Mouse (Mus musculus) forebrain, embryonic 11.5 days (tissue): ENCODE measurements at regions not wholly inside any gene's neighbourhood (a gene's known extent, or its start where the extent isn't known, plus 50 kb on each side); places are given as distances from the start of the nearest gene placed in this dataset.

ENCODE experiments used
- ATAC-seq: fragments of 200-750 bp; cut with Nextera tagmentation; replicated peaks from 2 replicates; pipeline ENCODE4 v1.8.0; 2017; ENCODE audit warnings: moderate TSS enrichment; ENCODE audit not compliant: low FRiP score
- DNase-seq: peaks from one replicate; pipeline ENCODE4 v3.0.0-alpha.2; 2017; ENCODE audit warnings: low spot score
- H3K27ac ChIP-seq: fragments of 300-500 bp; sonication (generic); 2 replicates; pipeline ENCODE4 v1.5.1; 2014; ENCODE audit warnings: low read depth, low read length
- H3K27me3 ChIP-seq: fragments of 300-500 bp; sonication (generic); 2 replicates; pipeline ENCODE4 v1.6.1; 2014; ENCODE audit warnings: mild to moderate bottlenecking, low read length, mixed read lengths; ENCODE audit not compliant: control insufficient read depth, insufficient read depth
- H3K36me3 ChIP-seq: fragments of 300-500 bp; sonication (generic); 2 replicates; pipeline ENCODE4 v1.6.1; 2014; ENCODE audit warnings: mild to moderate bottlenecking, low read length, moderate library complexity, mixed read lengths; ENCODE audit not compliant: control insufficient read depth, insufficient read depth
- H3K4me1 ChIP-seq: fragments of 300-500 bp; sonication (generic); replicated peaks from 2 replicates; pipeline ENCODE4 v1.6.1; 2014; ENCODE audit warnings: low read length, mixed read lengths; ENCODE audit not compliant: control insufficient read depth, insufficient read depth
- H3K4me2 ChIP-seq: fragments of 300-500 bp; sonication (generic); 2 replicates; pipeline ENCODE4 v1.6.1; 2014; ENCODE audit warnings: low read depth, mild to moderate bottlenecking, low read length, moderate library complexity, mixed read lengths; ENCODE audit not compliant: severe bottlenecking
- H3K4me3 ChIP-seq: fragments of 300-500 bp; sonication (generic); 2 replicates; pipeline ENCODE4 v1.5.1; 2014; ENCODE audit warnings: low read depth, low read length
- H3K9ac ChIP-seq: fragments of 300-500 bp; sonication (generic); 2 replicates; pipeline ENCODE4 v1.6.1; 2014; ENCODE audit warnings: low read length
- H3K9me3 ChIP-seq: fragments of 300-500 bp; sonication (generic); 2 replicates; pipeline ENCODE4 v1.6.1; 2016; ENCODE audit warnings: low read length, mixed read lengths; ENCODE audit not compliant: control insufficient read depth
- WGBS: fragments of 180-500 bp; shearing (Covaris S2); extraction: QIAGEN DNeasy Blood & Tissue Kit; methylation state at CpG from one replicate; pipeline ENCODE4 v1.1.7; 2014; 5-methylcytosine and 5-hydroxymethylcytosine counted together

GRCm38 (mm10) chr3:136454967-136455366 is 129.1 kb upstream of the Bank1 start:
- Histone ChIP-seq H3K36me3 (no peaks in the 10 kb centered on the region), H3K4me1 (no peaks in the 10 kb centered on the region), H3K4me3 (no peak overlapping the region), H3K27ac (no peak overlapping the region), H3K27me3 (no peaks in the 10 kb centered on the region), H3K4me2 (no peak overlapping the region), H3K9ac (no peak overlapping the region), H3K9me3 (no peaks in the 10 kb centered on the region)
- ATAC-seq (no peak), DNase-seq (no peak)
- 91% methylated on average over 3 of the region's 3 CpGs for WGBS

DNA sequence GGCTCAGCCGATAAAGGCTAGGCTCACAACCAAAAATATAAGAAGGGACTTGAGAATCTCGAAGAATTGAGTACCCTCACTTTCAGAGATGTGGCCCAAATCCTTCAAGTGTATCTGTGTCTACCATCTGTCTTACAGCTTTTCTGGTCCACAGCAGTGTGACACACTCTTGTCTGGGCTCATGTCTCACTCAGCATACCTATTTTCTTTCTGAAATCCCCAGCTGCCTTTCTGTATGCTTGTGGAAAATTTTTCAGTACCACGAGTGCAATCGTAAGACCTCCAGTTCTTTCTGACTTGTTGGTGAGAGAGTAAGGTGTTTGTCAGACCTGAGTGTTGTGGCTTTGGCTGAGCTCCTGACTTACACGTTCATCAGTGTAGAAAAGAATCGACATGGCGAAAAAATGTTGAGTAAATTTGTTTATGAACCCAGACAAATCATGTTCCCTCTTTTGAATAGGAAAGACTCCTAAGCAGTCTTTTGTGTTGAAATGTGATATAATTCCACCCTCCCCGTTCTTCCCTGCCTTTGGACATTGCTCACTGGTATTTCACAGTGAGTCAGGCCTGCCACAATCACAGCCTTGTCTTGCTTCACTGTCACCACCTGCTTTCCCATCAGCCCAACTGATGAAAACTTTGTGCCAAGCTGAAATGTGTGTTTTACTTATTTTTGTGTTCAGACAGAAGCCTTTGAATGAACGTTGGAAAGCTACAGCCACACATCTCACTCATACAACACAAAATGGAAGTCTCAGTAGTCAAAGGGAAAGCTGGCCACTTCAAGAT is 125.3 kb upstream of the Bank1 start:
- 81% methylated on average over 9 of the region's 9 CpGs for WGBS
- no peak overlapping the region for H3K4me3 ChIP-seq

GRCm38 (mm10) chr3:136450361-136450895 is 124.6 kb upstream of the Bank1 start:
- ATAC-seq: no peak
- no peaks in the 10 kb centered on the region for H3K36me3 ChIP-seq
- 90% methylated on average over 2 of the region's 2 CpGs for WGBS

More for the DNA sequence above, 125.3 kb upstream of the Bank1 start:
- H3K27me3 ChIP-seq: no peaks in the 10 kb centered on the region
- DNase-seq (no peak), ATAC-seq (no peak)
- no peak overlapping the region for H3K9ac ChIP-seq
- no peaks in the 10 kb centered on the region for H3K36me3 ChIP-seq
- no peaks in the 10 kb centered on the region for H3K9me3 ChIP-seq
- H3K27ac ChIP-seq: no peak overlapping the region
- H3K4me1 ChIP-seq: no peaks in the 10 kb centered on the region
- H3K4me2 ChIP-seq: no peak overlapping the region

GRCm38 (mm10) chr3:136449364-136449763 is 123.5 kb upstream of the Bank1 start:
- Histone ChIP-seq H3K9ac (no peak overlapping the region), H3K27me3 (no peaks in the 10 kb centered on the region), H3K4me3 (no peak overlapping the region), H3K36me3 (no peaks in the 10 kb centered on the region), H3K9me3 (no peaks in the 10 kb centered on the region), H3K4me2 (no peak overlapping the region), H3K27ac (no peak overlapping the region), H3K4me1 (no peaks in the 10 kb centered on the region)
- peak; percentile 55; the same call in 1 of the 2 replicates for ATAC-seq
- 77% methylated on average over 4 of the region's 4 CpGs for WGBS
- no peak for DNase-seq

More at GRCm38 (mm10) chr3:136450361-136450895, 124.6 kb upstream of the Bank1 start:
- Histone ChIP-seq H3K4me2 (no peak overlapping the region), H3K9ac (no peak overlapping the region), H3K27ac (no peak overlapping the region), H3K27me3 (no peaks in the 10 kb centered on the region), H3K9me3 (no peaks in the 10 kb centered on the region), H3K4me1 (no peaks in the 10 kb centered on the region), H3K4me3 (no peak overlapping the region)
- no peak for DNase-seq

DNA sequence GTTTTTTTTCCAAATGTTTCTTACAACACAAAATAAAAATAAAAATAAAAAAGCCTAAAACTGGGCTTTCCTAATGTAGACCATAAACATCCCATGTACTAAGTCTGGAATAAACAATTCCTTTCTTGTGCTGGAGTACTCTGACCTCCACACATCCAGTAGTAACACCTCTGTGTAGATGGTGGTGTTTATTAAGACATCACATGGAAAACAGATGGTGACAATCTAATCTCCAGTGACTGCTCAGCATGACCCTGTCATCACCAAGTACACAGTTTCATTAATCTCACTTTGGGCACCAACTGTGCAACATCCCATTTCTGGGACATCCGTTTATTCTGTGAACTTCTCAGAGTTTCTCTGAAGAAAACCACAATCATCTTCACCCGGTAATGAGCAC is 118.7 kb upstream of the Bank1 start:
- no peak for ATAC-seq

DNA sequence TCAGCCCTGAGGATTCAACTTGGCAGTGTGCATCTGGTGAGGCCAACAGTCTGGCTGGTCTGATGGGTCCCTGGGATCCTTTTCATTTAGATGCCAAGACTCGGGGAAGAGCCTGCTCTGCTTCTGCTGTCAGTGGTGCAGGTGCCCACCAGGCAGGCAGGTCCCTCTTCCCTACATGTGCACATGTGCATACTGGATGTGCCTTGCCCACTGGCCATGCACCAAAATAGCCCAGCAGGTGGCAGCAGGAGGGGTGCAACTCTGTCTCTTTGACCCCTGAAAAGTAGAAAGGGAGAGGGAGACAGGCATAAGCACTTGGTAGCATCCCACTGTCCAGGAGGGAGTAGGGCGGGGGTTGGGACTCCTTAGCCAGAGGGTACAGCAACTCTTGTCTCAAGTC is 116.2 kb upstream of the Bank1 start:
- H3K4me3 ChIP-seq: no peak overlapping the region
- no peaks in the 10 kb centered on the region for H3K36me3 ChIP-seq
- H3K27me3 ChIP-seq: no peaks in the 10 kb centered on the region
- ATAC-seq (peak; percentile 37; the same call in 1 of the 2 replicates), DNase-seq (no peak)
- H3K9me3 ChIP-seq: no peaks in the 10 kb centered on the region
- WGBS: 95% methylated on average over 2 of the region's 2 CpGs
- H3K27ac ChIP-seq: no peak overlapping the region
- H3K9ac ChIP-seq: no peak overlapping the region
- no peaks in the 10 kb centered on the region for H3K4me1 ChIP-seq
- no peak overlapping the region for H3K4me2 ChIP-seq

More for the DNA sequence above, 118.7 kb upstream of the Bank1 start:
- Histone ChIP-seq H3K27me3 (no peaks in the 10 kb centered on the region), H3K9me3 (no peaks in the 10 kb centered on the region), H3K4me2 (no peak overlapping the region), H3K9ac (no peak overlapping the region), H3K4me3 (no peak overlapping the region), H3K27ac (no peak overlapping the region), H3K36me3 (no peaks in the 10 kb centered on the region), H3K4me1 (no peaks in the 10 kb centered on the region)
- WGBS: 84% methylated on average over 2 of the region's 2 CpGs
- DNase-seq: no peak

GRCm38 (mm10) chr3:136439907-136440645 is 114.2 kb upstream of the Bank1 start:
- Histone ChIP-seq H3K27ac (no peak overlapping the region), H3K4me2 (no peak overlapping the region), H3K27me3 (no peaks in the 10 kb centered on the region), H3K9me3 (no peaks in the 10 kb centered on the region), H3K9ac (no peak overlapping the region), H3K36me3 (no peaks in the 10 kb centered on the region), H3K4me1 (no peaks in the 10 kb centered on the region), H3K4me3 (no peak overlapping the region)
- DNase-seq (no peak), ATAC-seq (no peak)
- WGBS: 72% methylated on average over 7 of the region's 7 CpGs

GRCm38 (mm10) chr3:136439350-136439749 is 113.5 kb upstream of the Bank1 start:
- no peaks in the 10 kb centered on the region for H3K27me3 ChIP-seq
- no peak overlapping the region for H3K27ac ChIP-seq
- no peak overlapping the region for H3K9ac ChIP-seq
- no peaks in the 10 kb centered on the region for H3K36me3 ChIP-seq
- DNase-seq: no peak
- H3K4me3 ChIP-seq: no peak overlapping the region
- no peaks in the 10 kb centered on the region for H3K4me1 ChIP-seq
- 86% methylated on average over 5 of the region's 5 CpGs for WGBS
- no peak overlapping the region for H3K4me2 ChIP-seq
- no peak for ATAC-seq
- H3K9me3 ChIP-seq: no peaks in the 10 kb centered on the region
